Mouse (Mus musculus): ENCODE results near the gene Apold1. TPM values are rescaled to one million over a fixed set of nuclear protein-coding genes. Genes with fewer than 3 reads are reported as not detected.

The Apold1 gene
- 2.4 and 3.1 TPM in 2 replicates for polyA plus RNA-seq (2016; fragmentation: Nextera tagmentation; extraction: Ambion mirVana)

DNA sequence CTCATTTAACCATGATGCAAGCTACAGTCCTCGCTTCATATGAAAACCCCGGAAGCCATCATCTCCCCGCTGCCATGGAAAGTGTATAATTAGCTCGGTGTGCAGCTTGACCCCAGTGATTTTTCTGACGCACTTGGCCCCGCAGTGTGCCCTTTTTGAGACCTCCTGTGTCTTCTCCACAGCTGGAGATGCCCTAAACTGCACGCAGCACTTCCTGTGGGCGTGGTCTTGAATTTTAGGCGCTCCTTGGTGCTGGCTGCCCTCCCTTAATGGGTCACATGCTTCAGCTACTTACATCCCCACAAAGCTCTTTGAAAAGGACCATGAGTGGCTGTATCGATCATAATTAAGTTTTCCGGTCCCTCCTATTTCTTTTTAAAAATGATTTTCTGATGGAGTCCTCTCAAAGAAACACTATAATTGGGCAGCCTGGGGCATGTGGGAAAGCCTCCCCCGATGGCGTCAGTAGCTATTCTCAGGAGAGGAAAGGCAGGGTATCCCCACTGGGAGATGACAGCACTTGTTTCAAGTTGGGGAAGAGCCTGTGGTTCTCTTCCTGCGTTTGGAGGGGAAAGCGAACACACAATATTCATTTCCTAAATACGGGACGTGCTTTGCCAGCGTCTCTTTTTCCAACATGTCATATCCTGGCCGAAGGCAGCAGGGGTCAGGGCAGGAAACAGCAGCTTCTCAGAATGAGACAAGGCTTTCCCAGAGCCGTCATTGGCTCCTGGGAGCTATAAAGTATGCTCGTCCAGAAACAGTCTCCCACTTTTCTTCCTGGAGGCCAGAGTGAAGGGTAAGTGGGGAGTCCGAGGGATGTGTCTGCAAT, at the start of gene Apold1:
Gene Apold1 (plus strand): TSS at position 488 of the 832 bp plus-strand sequence.
- Histone ChIP-seq H3K27me3 (ENCODE audit: low read depth, poor library complexity, severe bottlenecking) (peaks cover 19% of the 10 kb centered on the region), H3K36me3 (no peaks in the 10 kb centered on the region), H3K4me1 (peaks cover 32% of the 10 kb centered on the region), H3K4me3 (peak within 1 kb of the TSS; percentile 26), H3K27ac (peak within 1 kb of the TSS; percentile 56), H3K9me3 (replicated peaks) (no peaks in the 10 kb centered on the region)
- peak; percentile 41 for DNase-seq (ENCODE audit: low spot score)
- WGBS = 42% methylated on average over 22 of the region's 22 CpGs

DNA sequence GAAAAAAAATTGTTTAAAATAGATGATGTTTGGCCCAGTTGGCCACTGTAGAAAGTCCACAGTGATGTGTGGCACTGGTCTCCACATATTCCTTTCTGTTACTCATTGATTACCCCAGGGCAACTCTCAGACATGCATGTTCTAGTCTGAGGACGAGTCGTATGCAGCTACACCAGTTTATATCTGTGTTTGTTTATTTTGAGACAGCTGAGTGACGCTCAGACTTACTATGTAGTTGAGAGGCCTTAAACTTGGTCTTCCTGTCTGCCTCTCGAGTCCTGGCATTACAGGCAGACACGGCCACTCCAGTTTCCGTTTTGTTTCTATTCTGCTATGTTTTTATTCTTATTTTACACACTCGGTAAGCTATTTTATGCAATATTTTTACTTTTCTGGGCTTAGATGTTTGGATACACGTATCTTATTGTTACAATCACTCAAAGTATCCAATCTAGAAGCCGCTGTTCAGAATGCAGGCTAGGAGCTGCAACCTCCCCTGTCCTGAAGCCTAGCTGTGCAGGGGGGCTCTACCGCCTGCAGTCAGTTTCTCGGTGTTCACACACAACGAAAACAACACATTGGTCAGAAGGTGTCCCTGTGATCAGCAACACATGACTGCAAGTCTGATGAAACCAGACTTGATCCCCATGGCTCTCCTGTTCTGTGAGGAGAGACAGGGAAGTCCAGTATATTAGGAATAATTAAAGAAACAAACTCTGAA, 48.9 kb upstream of the Apold1 start:
- DNase-seq (ENCODE audit: low spot score) = no peak
- H3K4me3 ChIP-seq = no peak overlapping the region
- H3K36me3 ChIP-seq = no peaks in the 10 kb centered on the region
- no peaks in the 10 kb centered on the region for H3K9me3 ChIP-seq (replicated peaks)
- peaks cover 18% of the 10 kb centered on the region for H3K4me1 ChIP-seq
- WGBS = 82% methylated on average over 12 of the region's 12 CpGs
- H3K27ac ChIP-seq = no peak overlapping the region
- H3K27me3 ChIP-seq (ENCODE audit: low read depth, poor library complexity, severe bottlenecking) = no peaks in the 10 kb centered on the region

DNA sequence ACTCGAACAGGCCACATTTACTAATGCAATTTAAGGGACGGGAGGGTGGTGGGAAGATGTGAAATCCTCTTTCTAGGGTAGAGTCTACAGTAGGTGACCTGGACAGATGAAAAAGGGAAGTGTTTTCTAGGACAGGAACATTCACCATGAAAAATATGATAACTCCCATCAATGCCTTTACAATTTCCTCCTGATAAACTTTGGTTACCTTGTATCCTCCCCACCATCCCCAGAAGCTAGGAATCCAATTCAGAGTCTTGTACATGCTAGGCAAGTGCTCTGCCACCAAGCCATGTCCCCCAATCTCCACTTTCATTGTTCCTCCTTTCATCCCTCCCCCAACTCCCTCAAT, 48.3 kb upstream of the Apold1 start:
- Histone ChIP-seq H3K4me1 (peaks cover 15% of the 10 kb centered on the region), H3K36me3 (no peaks in the 10 kb centered on the region), H3K9me3 (replicated peaks) (no peaks in the 10 kb centered on the region), H3K4me3 (no peak overlapping the region), H3K27me3 (ENCODE audit: low read depth, poor library complexity, severe bottlenecking) (no peaks in the 10 kb centered on the region), H3K27ac (no peak overlapping the region)
- no peak for DNase-seq (ENCODE audit: low spot score)
- WGBS = 86% methylated on average over 2 of the region's 2 CpGs

DNA sequence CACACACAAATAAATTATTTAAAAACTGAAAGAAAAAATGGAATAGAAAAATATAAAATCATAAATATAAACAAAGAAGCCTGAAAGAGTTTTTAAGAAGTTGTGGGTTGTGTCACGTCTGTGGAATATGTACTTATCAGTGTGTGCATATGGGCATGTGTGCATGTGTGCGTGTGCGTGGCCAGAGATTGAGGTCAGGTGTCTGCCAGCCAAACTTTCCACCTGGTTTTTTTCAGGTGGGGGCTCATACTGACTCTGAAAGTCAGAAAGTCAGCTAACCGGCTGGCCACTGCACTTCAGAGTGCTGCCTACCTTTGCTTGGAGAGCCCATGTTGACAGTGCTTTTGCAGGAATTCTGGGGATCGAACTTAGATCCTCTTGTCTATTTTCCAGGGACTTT, 47.2 kb upstream of the Apold1 start:
- H3K27ac ChIP-seq = no peak overlapping the region
- H3K36me3 ChIP-seq = no peaks in the 10 kb centered on the region
- DNase-seq (ENCODE audit: low spot score) = no peak
- no peak overlapping the region for H3K4me3 ChIP-seq
- no peaks in the 10 kb centered on the region for H3K9me3 ChIP-seq (replicated peaks)
- H3K27me3 ChIP-seq (ENCODE audit: low read depth, poor library complexity, severe bottlenecking) = no peaks in the 10 kb centered on the region
- peaks cover 13% of the 10 kb centered on the region for H3K4me1 ChIP-seq
- 93% methylated on average over 5 of the region's 5 CpGs for WGBS

DNA sequence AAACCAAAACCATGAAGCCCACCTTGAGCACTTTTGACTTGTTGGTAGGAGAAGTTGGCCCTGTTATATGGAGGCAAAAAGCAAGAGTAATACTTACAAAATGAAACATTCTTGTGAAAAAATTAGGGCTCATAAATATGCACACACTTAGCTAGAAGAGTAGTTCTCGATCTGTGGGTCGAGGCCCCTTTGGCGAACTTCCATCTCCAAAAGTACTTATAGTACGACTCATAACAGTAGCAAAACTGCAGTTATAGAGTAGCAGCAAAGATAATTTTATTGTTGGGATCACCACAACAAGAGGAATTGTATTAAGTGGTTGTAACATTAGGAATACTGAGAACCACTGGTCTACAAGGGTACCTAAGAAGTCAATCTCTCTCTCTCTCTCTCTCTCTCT, 41.7 kb upstream of the Apold1 start:
- Histone ChIP-seq H3K9me3 (replicated peaks) (no peaks in the 10 kb centered on the region), H3K4me1 (no peaks in the 10 kb centered on the region), H3K4me3 (no peak overlapping the region), H3K27ac (no peak overlapping the region), H3K27me3 (ENCODE audit: low read depth, poor library complexity, severe bottlenecking) (no peaks in the 10 kb centered on the region), H3K36me3 (peaks cover 13% of the 10 kb centered on the region)
- 89% methylated on average over 4 of the region's 4 CpGs for WGBS
- no peak for DNase-seq (ENCODE audit: low spot score)

DNA sequence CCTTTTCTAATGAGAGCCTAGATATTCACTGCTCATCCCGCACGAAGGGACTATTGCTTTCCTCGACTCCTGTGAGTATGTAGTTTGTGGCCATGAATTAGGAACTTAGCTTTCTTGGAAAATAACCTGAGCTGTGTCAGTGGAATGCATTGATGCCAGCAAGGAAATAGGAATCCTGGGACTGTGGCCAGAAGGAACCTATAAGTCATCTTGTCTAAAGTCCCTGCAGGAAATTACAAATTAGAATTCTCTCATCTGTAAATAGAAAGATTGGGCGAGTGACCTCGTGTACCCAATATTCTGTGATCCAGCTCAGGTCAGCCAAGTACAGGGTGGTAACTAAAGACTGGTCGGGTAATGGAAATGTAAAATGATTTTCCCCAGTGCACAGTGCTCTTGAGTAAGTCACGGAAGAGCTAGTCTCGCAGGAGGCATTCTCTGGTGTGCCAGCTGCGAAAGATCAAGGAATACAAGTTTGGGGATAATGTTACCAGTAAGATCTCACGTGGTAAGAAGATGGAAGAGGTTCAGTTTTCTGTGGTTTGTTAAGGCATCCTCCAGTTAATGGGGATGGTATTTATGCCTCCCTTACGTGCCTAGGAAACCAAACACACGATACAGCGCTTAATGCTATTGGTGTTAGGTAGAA, 37.6 kb upstream of the Apold1 start:
- Histone ChIP-seq H3K4me3 (no peak overlapping the region), H3K36me3 (peaks cover 15% of the 10 kb centered on the region), H3K27me3 (ENCODE audit: low read depth, poor library complexity, severe bottlenecking) (no peaks in the 10 kb centered on the region), H3K4me1 (no peaks in the 10 kb centered on the region), H3K9me3 (replicated peaks) (no peaks in the 10 kb centered on the region), H3K27ac (no peak overlapping the region)
- 82% methylated on average over 13 of the region's 13 CpGs for WGBS
- no peak for DNase-seq (ENCODE audit: low spot score)

DNA sequence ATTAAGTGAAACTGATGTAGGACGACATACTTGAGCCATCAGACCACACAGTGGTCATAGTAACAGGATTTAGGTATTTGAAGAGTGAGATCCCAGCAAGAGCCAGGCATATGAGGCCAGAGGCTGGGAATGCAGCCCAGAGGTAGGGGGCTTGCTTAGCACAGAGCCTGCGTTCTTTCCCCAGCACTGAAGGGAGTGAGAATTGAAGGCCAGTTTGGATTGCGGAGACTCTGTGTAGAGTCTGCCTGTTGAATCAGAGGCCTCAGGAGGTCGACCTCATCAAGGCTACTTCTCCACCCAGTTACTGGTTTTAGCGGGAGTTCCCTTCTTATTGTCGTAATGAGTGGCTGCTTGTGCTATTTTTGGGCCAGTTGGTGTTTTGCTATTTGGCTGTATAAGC, 35.5 kb upstream of the Apold1 start:
- H3K27ac ChIP-seq = no peak overlapping the region
- H3K36me3 ChIP-seq = peaks cover 14% of the 10 kb centered on the region
- H3K9me3 ChIP-seq (replicated peaks) = no peaks in the 10 kb centered on the region
- H3K27me3 ChIP-seq (ENCODE audit: low read depth, poor library complexity, severe bottlenecking) = no peaks in the 10 kb centered on the region
- 87% methylated on average over 6 of the region's 6 CpGs for WGBS
- no peak for DNase-seq (ENCODE audit: low spot score)
- no peaks in the 10 kb centered on the region for H3K4me1 ChIP-seq
- H3K4me3 ChIP-seq = no peak overlapping the region

DNA sequence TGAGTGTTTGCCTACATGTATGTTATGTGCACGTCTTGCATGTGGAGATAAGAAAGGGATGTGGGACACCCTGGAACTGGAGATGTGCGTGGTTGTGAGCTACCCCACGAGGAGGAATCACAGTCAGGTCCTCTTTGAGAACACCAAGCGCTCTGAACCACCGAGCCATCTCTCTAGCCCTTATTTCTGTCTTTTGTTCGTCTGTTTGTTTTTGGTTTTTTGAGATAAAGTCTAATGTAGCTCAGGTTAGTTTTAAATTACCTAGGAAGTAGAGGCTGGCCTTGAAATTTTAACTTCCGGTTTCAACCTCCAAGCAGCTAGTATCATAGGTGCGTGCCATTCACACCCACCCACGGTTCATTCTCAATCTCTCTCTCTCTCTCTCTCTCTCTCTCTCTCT, 34.7 kb upstream of the Apold1 start:
- H3K4me3 ChIP-seq = no peak overlapping the region
- H3K27ac ChIP-seq = no peak overlapping the region
- no peak for DNase-seq (ENCODE audit: low spot score)
- WGBS = 89% methylated on average over 9 of the region's 9 CpGs
- H3K27me3 ChIP-seq (ENCODE audit: low read depth, poor library complexity, severe bottlenecking) = no peaks in the 10 kb centered on the region
- H3K4me1 ChIP-seq = no peaks in the 10 kb centered on the region
- H3K36me3 ChIP-seq = peaks cover 11% of the 10 kb centered on the region; the same call in 1 of the 2 replicates
- H3K9me3 ChIP-seq (replicated peaks) = no peaks in the 10 kb centered on the region

DNA sequence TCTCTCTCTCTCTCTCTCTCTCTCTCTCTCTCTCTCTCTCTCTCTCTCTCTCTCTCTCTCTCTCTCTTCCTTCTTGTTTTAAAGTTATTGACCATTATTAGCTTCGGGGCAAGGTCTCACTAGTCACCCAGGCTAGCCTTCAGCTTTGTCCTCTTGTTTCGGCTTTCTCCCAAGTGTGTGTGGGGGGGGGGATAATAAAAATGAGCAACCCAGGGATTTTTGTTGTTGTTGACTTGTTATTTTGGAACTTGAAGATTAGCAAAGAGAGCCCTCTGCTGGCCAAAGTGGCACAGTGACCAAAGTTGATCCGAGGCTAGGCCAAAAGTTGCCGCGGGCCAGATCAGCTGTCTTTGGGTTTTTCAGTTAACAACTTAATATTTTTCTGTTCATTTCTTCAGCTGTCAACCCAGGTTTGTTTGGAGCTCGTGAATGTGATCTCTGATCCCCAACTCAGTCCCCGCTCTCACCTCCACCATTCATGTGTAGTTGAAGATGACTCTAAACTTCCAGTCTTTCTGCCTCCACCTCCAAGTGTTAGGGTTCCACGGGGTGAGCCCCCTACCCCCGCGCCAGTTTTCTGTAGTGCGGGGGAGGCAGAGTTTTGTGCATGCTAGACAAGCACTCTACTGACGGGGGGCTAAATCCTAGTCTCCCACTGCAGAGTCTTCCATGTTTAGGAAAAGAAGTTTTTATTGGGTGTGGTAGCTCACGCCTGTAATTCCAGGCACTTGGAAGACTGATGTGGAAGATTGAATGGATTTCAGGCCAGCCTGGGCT, 34.0 kb upstream of the Apold1 start:
- Histone ChIP-seq H3K27ac (no peak overlapping the region), H3K4me3 (no peak overlapping the region), H3K36me3 (peaks cover 7% of the 10 kb centered on the region; the same call in 1 of the 2 replicates), H3K9me3 (replicated peaks) (no peaks in the 10 kb centered on the region), H3K4me1 (no peaks in the 10 kb centered on the region), H3K27me3 (ENCODE audit: low read depth, poor library complexity, severe bottlenecking) (no peaks in the 10 kb centered on the region)
- WGBS = 51% methylated on average over 13 of the region's 13 CpGs
- DNase-seq (ENCODE audit: low spot score) = peak; percentile 71

DNA sequence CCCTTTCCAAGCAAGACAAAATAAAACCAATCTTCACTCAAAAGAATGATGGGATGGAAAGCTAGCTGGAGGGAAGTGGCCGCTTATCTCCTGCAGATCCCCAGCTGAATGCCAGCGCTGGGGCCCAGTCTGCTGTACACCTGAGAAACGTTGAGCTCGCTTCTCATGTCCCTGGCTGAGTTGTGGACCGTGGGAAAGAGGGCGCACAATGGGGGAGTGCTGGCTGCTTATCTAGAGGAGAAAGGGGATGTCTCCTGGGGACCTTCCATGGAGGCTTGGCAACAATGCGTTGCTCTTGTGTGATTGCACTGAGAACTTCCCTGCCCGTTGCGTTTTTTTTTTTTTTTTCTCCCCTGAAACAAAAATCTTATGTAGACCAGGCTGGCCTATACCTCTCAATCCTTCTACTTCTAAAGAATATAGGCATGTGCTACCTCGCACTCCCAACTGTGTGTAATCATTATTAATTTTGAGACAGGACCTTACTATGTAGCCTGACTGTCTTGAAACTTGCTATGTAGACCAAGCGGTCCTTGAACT, 32.9 kb upstream of the Apold1 start:
- no peaks in the 10 kb centered on the region for H3K27me3 ChIP-seq (ENCODE audit: low read depth, poor library complexity, severe bottlenecking)
- H3K36me3 ChIP-seq = peaks cover 7% of the 10 kb centered on the region; the same call in 1 of the 2 replicates
- DNase-seq (ENCODE audit: low spot score) = no peak
- H3K9me3 ChIP-seq (replicated peaks) = no peaks in the 10 kb centered on the region
- no peak overlapping the region for H3K4me3 ChIP-seq
- no peak overlapping the region for H3K27ac ChIP-seq
- no peaks in the 10 kb centered on the region for H3K4me1 ChIP-seq
- WGBS = 72% methylated on average over 11 of the region's 11 CpGs

DNA sequence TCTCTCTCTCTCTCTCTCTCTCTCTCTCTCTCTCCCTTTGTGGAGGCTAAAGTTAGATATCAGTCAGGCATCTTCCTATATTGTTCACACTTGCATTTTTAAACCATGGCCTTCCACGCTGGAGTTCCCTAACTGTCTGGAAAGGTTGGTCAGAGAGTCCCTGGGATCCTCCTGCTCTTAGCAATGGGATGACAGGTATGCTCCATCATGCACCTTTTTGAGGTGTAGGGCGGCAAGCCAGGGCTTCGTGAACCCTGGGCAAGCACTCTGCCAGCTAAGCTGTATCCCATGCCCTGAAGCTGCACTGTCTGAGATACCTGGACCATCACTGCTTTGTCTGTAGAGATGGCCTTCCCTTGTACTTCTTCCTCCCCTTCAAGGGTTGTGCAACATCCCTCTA, 32.3 kb upstream of the Apold1 start:
- WGBS = 89% methylated on average over 3 of the region's 3 CpGs
- DNase-seq (ENCODE audit: low spot score) = no peak
- Histone ChIP-seq H3K4me3 (no peak overlapping the region), H3K4me1 (no peaks in the 10 kb centered on the region; the same call in 1 of the 2 replicates), H3K27ac (no peak overlapping the region), H3K36me3 (peaks cover 7% of the 10 kb centered on the region; the same call in 1 of the 2 replicates), H3K27me3 (ENCODE audit: low read depth, poor library complexity, severe bottlenecking) (no peaks in the 10 kb centered on the region), H3K9me3 (replicated peaks) (no peaks in the 10 kb centered on the region)

DNA sequence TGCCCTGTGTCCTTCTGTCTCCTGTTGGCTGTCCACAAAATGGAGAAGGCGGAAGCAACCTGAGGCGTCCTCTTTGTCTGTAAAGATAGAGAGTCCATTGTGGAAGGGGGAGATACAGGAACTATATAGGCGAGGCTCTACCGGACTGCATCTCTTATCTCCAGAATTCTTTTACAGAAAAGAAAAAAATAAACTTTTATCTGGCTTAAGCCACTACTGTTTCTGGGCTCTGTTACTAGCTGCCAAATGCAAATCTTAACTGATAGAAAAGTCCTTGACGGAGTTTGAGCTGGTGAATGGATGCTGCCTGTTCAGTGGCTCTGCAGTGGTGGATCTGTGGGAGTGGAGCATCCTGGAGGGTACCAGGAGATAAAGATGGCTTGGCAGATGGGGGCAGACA, 30.2 kb upstream of the Apold1 start:
- 88% methylated on average over 5 of the region's 5 CpGs for WGBS
- Histone ChIP-seq H3K27me3 (ENCODE audit: low read depth, poor library complexity, severe bottlenecking) (no peaks in the 10 kb centered on the region), H3K4me1 (no peaks in the 10 kb centered on the region; the same call in 1 of the 2 replicates), H3K4me3 (no peak overlapping the region), H3K9me3 (replicated peaks) (no peaks in the 10 kb centered on the region), H3K27ac (no peak overlapping the region), H3K36me3 (peaks cover 5% of the 10 kb centered on the region; the same call in 1 of the 2 replicates)
- DNase-seq (ENCODE audit: low spot score) = no peak

Measured in limb, embryonic 10.5 days (tissue).